9 mouse cellular contexts compared by ENCODE assay signal in the genomic region with DNA sequence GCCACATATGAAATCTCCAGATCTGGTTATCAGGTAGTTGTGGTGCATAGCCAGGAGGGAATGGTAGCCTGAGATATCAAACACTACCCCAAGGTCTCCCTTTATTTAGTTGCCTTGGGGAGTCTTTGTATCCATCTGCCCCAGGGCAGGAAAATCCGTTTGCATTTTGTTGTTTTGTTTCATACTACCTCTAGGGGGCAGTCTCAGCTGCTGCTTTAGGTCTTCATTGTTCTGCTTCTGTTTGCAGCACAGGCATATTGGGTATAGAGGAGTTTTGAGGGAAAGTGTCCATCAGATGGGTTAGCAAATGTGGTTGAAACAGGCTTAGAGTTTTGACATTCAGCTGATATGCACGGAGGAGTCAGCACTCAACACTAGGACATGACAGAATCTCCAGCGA. TPM values are rescaled to one million over a fixed set of nuclear protein-coding genes. Genes with fewer than 3 reads are reported as not detected.
A peak's percentile ranks its signal among the peaks of the same experiment; 100 is the strongest.
DNase-seq lines count a peak whose midpoint lies in the region; ATAC-seq and TF ChIP-seq lines count a peak whose summit lies in the region.
"Had no signal": no experiment of that assay in that cellular context is flagged by ENCODE, and none has a peak within 500 bp of the region (broad histone marks: within the 10 kb centered on the region; RNA-seq: fewer than 3 reads in every experiment).

No protein-coding gene starts in this region.

- TF ChIP-seq POLR2A in brain, embryonic 14.5 days (IDR thresholded peaks at IDR 0.05; ENCODE audit: borderline replicate concordance, extremely low read depth, insufficient read depth, insufficient read length, poor library complexity, severe bottlenecking), result no peak

- H3K4me3 ChIP-seq in hindbrain, postnatal 0 days (ENCODE audit: low read length), result no peak overlapping the region
- no peak overlapping the region for H3K4me3 ChIP-seq in hindbrain, embryonic 13.5 days
- H3K4me3 ChIP-seq in liver, postnatal 0 days (ENCODE audit: low read depth, low read length), result no peak overlapping the region
- H3K4me3 ChIP-seq in forebrain, embryonic 15.5 days, result no peak overlapping the region
- H3K4me3 ChIP-seq: midbrain, embryonic 12.5 days had no signal

- H3K27ac ChIP-seq in hindbrain, postnatal 0 days, result no peak overlapping the region
- H3K27ac ChIP-seq in hindbrain, embryonic 13.5 days, result no peak overlapping the region
- H3K27ac ChIP-seq in liver, postnatal 0 days (ENCODE audit: low read depth), result no peak overlapping the region
- no peak overlapping the region for H3K27ac ChIP-seq in forebrain, embryonic 15.5 days (replicated peaks)
- H3K27ac ChIP-seq: midbrain, embryonic 12.5 days had no signal

- WGBS in hindbrain, postnatal 0 days, result 54% methylated on average over 3 of the region's 3 CpGs
- 55% methylated on average over 3 of the region's 3 CpGs for WGBS in hindbrain, embryonic 13.5 days
- WGBS in liver, postnatal 0 days (ENCODE audit: insufficient replicate concordance), result 59% methylated on average over 3 of the region's 3 CpGs
- WGBS in forebrain, embryonic 15.5 days, result 49% methylated on average over 3 of the region's 3 CpGs

- H3K4me2 ChIP-seq in hindbrain, postnatal 0 days (ENCODE audit: low read depth, low read length), result no peak overlapping the region
- H3K4me2 ChIP-seq in hindbrain, embryonic 13.5 days, result no peak overlapping the region
- H3K4me2 ChIP-seq in liver, postnatal 0 days (ENCODE audit: low read depth, low read length), result no peak overlapping the region
- no peak overlapping the region for H3K4me2 ChIP-seq in forebrain, embryonic 15.5 days (replicated peaks)
- H3K4me2 ChIP-seq: midbrain, embryonic 12.5 days had no signal

- no peak for ATAC-seq in hindbrain, postnatal 0 days
- no peak for ATAC-seq in hindbrain, embryonic 13.5 days (ENCODE audit: low FRiP score)
- no peak for ATAC-seq in liver, postnatal 0 days
- no peak for ATAC-seq in forebrain, embryonic 15.5 days (replicated peaks)

- H3K9ac ChIP-seq in hindbrain, postnatal 0 days (replicated peaks; ENCODE audit: low read length), result no peak overlapping the region
- H3K9ac ChIP-seq in hindbrain, embryonic 13.5 days, result no peak overlapping the region
- no peak overlapping the region for H3K9ac ChIP-seq in liver, postnatal 0 days (replicated peaks)
- no peak overlapping the region for H3K9ac ChIP-seq in forebrain, embryonic 15.5 days (replicated peaks)
- H3K9ac ChIP-seq: midbrain, embryonic 12.5 days had no signal

- no peak for TF ChIP-seq EP300 in liver, postnatal 0 days (IDR thresholded peaks at IDR 0.05; ENCODE audit: low read depth)

- no peaks in the 10 kb centered on the region for H3K9me3 ChIP-seq in hindbrain, postnatal 0 days (ENCODE audit: low read length)
- H3K9me3 ChIP-seq in hindbrain, embryonic 13.5 days, result no peaks in the 10 kb centered on the region
- no peaks in the 10 kb centered on the region for H3K9me3 ChIP-seq in liver, postnatal 0 days (ENCODE audit: low read length)
- H3K9me3 ChIP-seq in forebrain, embryonic 15.5 days, result no peaks in the 10 kb centered on the region
- H3K9me3 ChIP-seq: midbrain, embryonic 12.5 days had no signal

- no peaks in the 10 kb centered on the region for H3K36me3 ChIP-seq in hindbrain, postnatal 0 days (ENCODE audit: insufficient read depth, low read length)
- peaks cover 4% of the 10 kb centered on the region; the same call in 1 of the 2 replicates for H3K36me3 ChIP-seq in hindbrain, embryonic 13.5 days
- H3K36me3 ChIP-seq in liver, postnatal 0 days (replicated peaks; ENCODE audit: insufficient read depth, low read length), result no peaks in the 10 kb centered on the region
- H3K36me3 ChIP-seq in forebrain, embryonic 15.5 days, result no peaks in the 10 kb centered on the region
- H3K36me3 ChIP-seq: midbrain, embryonic 12.5 days had no signal

- H3K4me1 ChIP-seq in hindbrain, postnatal 0 days (ENCODE audit: insufficient read depth, low read length), result no peaks in the 10 kb centered on the region
- H3K4me1 ChIP-seq in hindbrain, embryonic 13.5 days (replicated peaks), result no peaks in the 10 kb centered on the region
- no peaks in the 10 kb centered on the region for H3K4me1 ChIP-seq in liver, postnatal 0 days (ENCODE audit: insufficient read depth)
- H3K4me1 ChIP-seq in forebrain, embryonic 15.5 days, result no peaks in the 10 kb centered on the region
- H3K4me1 ChIP-seq: midbrain, embryonic 12.5 days had no signal

- TF ChIP-seq CTCF in hindbrain, postnatal 0 days (IDR thresholded peaks at IDR 0.05; ENCODE audit: low read depth), result peak; percentile 82
- peak; percentile 66; the same call in 1 of the 2 replicates for TF ChIP-seq CTCF in brain, embryonic 14.5 days (IDR thresholded peaks at IDR 0.05; ENCODE audit: borderline replicate concordance, extremely low read depth, insufficient read depth, insufficient read length)
- TF ChIP-seq CTCF in liver, postnatal 0 days (IDR thresholded peaks at IDR 0.05; ENCODE audit: low read depth), result peak; percentile 77

- peak; percentile 78 for DNase-seq in hindbrain, postnatal 0 days (ENCODE audit: low spot score)
- DNase-seq in ES-CJ7 (ENCODE audit: low read depth, low spot score), result peak; percentile 58
- DNase-seq in brain, embryonic 14.5 days (ENCODE audit: low read depth), result peak; percentile 70
- no peak for DNase-seq in liver, postnatal 0 days
- no peak for DNase-seq in thymus, postnatal 4 days
- DNase-seq: gastrocnemius, postnatal 25 days had no signal

- no peaks in the 10 kb centered on the region for H3K27me3 ChIP-seq in hindbrain, postnatal 0 days (ENCODE audit: insufficient read depth, low read length)
- H3K27me3 ChIP-seq in hindbrain, embryonic 13.5 days, result no peaks in the 10 kb centered on the region
- no peaks in the 10 kb centered on the region for H3K27me3 ChIP-seq in liver, postnatal 0 days (ENCODE audit: insufficient read depth, low read length)
- H3K27me3 ChIP-seq in forebrain, embryonic 15.5 days, result no peaks in the 10 kb centered on the region
- H3K27me3 ChIP-seq: midbrain, embryonic 12.5 days had no signal

RNA-seq across cellular contexts. Expression of a gene that starts 40.5 kb away (rescaled TPM):
- total RNA-seq in hindbrain, postnatal 0 days (2014; rRNA removed), result 17.8 and 18.7 TPM in 2 replicates
- polyA plus RNA-seq in hindbrain, postnatal 0 days (2015; fragmentation: Nextera tagmentation; extraction: Ambion mirVana), result 3.7 and 4.5 TPM in 2 replicates
- polyA plus RNA-seq in hindbrain, embryonic 13.5 days (2015; fragmentation: Nextera tagmentation; extraction: Ambion mirVana), result 6.8 and 7.6 TPM in 2 replicates
- 17.3 and 18.4 TPM in 2 replicates for polyA plus RNA-seq in brain, embryonic 14.5 days (2012; rRNA removed)
- 1.2 and 1.3 TPM in 2 replicates for polyA plus RNA-seq in liver, postnatal 0 days (2015; fragmentation: Nextera tagmentation; extraction: Ambion mirVana)
- 7.8 and 7.9 TPM in 2 replicates for polyA plus RNA-seq in forebrain, embryonic 15.5 days (2015; fragmentation: Nextera tagmentation; extraction: Ambion mirVana)

RNA-seq across cellular contexts. Expression of a gene that starts 40.6 kb away (rescaled TPM):
- total RNA-seq in hindbrain, postnatal 0 days (2014; rRNA removed), result 70.2 and 78.2 TPM in 2 replicates
- polyA plus RNA-seq in hindbrain, postnatal 0 days (2015; fragmentation: Nextera tagmentation; extraction: Ambion mirVana), result 16.7 and 17.7 TPM in 2 replicates
- 31.0 and 31.8 TPM in 2 replicates for polyA plus RNA-seq in hindbrain, embryonic 13.5 days (2015; fragmentation: Nextera tagmentation; extraction: Ambion mirVana)
- polyA plus RNA-seq in brain, embryonic 14.5 days (2012; rRNA removed), result 53.6 and 67.0 TPM in 2 replicates
- polyA plus RNA-seq in liver, postnatal 0 days (2015; fragmentation: Nextera tagmentation; extraction: Ambion mirVana), result 3.3 and 4.8 TPM in 2 replicates
- polyA plus RNA-seq in forebrain, embryonic 15.5 days (2015; fragmentation: Nextera tagmentation; extraction: Ambion mirVana), result 36.8 and 39.1 TPM in 2 replicates

Comparison
In these comparisons a context has a peak if more than half of its experiments do, and no peak if none do; other contexts are left out.
1. DNase-seq: peak in hindbrain, postnatal 0 days (single experiment), ES-CJ7 (single experiment) and brain, embryonic 14.5 days (single experiment); none in liver, postnatal 0 days (single experiment) and thymus, postnatal 4 days (single experiment).
2. Peak in every context shown above with its lines, with median percentiles within 50 percentile points of each other: CTCF ChIP-seq.